Mouse (Mus musculus): Measurements from ENCODE around the gene Chn2. TPM values are rescaled to one million over a fixed set of nuclear protein-coding genes. Genes with fewer than 3 reads are reported as not detected.

The Chn2 gene
- polyA plus RNA-seq, 1 experiment: 47.0 TPM

DNA sequence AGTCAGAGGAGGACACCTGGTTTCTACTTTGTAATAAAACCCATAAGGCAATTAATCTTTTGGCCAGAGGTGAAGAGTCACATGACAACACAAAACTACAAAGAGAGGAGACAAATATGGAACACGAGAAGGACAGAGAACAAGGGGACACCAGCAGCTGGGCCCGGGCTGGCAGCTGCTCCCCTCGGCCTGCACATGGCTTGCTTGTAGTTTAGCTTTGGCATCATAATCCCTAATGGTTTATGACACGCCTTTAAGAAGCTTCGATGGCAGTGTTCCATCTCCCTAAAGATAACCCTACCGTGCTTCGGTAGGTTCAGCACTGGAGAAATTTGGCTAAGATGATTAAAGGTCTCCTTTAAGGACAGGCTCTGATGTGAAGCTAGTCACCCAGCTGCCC lies 225.2 kb downstream of the Chn2 start:
- DNase-seq (ENCODE audit: extremely low spot score in 1 of 2, low spot score in 1 of 2): no peak

DNA sequence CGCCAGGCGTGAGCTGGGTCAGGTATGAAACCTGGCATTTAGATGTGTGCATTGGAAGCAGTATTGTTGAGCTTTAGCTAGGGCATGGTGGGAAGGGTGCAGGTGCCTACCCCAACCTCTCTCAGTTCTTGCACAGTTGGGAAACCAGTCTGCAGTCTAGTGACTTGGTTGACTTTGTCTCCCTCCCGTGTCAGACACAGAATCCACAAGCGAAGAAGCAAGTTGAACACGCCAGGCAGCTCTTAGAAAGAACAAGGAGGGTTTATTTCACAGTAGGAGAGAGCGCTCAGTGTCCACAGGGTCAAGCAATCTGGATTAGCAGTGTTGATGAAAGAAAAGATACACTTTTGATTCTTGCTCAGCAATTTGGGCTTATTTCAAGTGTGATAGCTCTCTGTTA lies 226.0 kb downstream of the Chn2 start:
- DNase-seq (ENCODE audit: extremely low spot score in 1 of 2, low spot score in 1 of 2): no peak

DNA sequence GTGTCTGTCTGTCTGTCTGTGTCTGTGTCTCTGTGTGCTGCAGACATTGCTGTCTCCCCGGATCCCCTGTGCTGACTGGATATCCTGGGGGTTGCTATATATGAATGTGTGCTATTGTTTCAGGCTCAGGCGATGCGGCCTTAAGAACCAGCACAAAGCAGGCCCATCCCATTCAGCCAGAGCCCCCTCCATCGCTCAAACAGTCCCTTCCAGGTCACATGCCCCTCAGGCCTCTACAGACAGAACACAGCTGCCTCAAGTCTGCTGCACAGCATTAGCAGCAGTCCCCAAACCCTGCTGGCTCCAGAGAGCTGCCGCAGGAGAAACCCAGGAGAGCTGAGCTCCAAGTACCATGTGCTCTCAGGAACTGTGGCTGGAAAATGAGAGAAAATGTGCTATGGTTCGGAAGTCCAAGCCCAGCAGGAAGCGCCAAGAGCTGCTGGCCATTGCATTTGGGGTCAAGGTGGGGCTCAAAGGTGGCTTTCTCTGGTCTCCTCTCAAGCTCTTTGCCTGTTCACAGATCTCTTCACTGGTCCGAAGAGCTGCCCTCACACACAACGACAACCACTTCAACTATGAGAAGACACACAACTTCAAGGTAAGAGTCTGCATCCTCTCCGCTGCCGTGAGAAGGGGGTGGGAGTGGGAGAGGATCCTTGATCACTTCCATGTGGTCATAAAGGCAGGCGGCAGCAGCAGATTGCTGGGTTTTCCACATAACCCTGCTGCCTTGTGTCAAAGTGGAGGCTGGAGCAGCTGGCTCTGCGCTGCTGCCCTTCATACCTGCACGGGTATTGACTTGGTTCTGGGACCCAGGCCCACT lies 233.4 kb downstream of the Chn2 start:
- no peak for DNase-seq (ENCODE audit: extremely low spot score in 1 of 2, low spot score in 1 of 2)

DNA sequence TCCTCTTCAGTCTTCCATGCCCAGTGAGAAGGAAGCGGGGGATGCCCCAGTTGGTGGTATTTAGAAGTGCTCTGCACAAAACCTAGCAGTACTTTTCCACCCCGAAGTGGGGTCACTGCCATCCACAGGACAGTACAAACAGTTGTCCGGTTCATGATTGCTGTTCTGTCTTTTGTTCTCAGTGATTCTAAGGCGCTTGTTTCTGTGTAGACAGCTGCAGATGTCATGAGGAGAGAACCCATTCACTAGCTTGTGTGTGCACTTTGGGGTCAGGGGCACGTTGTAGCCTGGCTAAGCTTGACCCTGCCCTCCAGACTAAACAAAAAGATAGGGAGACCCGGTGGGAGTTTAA lies 234.0 kb downstream of the Chn2 start:
- no peak for DNase-seq (ENCODE audit: extremely low spot score in 1 of 2, low spot score in 1 of 2)

DNA sequence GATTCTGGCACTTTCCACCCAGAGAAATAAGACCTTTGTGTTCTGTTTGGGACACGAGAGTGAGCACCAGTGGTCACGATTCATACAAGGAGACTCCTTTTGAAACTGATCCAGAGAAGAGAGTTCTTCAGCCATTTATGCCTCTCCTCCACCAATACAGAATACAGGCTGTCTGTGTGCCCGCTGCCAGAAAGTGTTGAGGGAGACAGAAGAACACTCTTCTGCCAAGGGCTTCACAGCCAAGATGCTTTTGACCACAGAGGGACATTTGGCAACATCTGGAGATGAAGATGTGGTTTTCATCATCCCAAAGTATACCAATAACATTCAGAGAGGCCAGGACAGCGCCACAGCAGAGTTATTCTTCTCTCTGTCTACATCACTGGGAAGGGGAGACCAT lies 237.9 kb downstream of the Chn2 start:
- no peak for DNase-seq (ENCODE audit: extremely low spot score in 1 of 2, low spot score in 1 of 2)

DNA sequence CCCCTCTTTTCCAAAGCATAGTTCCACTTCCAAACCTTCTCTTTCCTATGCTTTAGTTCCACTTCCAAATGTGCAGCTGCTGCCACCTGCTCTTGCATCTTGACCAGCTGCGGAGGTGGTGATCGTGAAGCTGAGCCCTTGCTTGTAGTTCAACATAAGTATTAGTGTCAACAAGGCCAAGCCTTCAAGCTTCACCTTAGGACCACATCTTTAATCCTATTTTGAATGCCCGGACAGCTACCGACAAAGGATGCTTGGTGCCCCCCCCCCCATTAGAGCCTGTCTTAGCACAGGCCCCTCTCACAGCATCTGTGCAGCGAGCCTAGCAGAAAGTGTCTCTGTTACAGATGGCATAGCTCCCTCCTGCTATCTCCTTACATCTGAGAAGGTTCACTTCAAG lies 238.5 kb downstream of the Chn2 start:
- DNase-seq (ENCODE audit: extremely low spot score in 1 of 2, low spot score in 1 of 2): no peak

DNA sequence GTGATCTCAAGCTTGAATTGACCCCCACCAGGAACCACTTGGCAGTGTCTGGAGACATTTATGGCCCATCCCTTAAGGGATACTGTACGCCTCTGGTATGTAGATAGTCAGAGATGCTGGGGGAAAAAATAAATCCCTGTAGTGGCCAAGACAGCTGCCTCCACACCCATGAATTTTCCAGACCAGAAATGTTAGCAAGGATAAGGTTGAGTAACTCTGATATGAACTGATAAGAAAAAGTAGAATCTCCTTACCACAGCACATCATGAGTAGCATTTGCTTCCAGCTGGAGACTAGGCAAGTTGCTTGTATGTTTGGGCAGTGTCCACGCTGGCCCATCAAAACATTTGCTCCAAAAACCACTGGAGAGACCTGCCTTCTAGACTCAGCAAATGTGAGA lies 239.3 kb downstream of the Chn2 start:
- DNase-seq (ENCODE audit: extremely low spot score in 1 of 2, low spot score in 1 of 2): no peak

DNA sequence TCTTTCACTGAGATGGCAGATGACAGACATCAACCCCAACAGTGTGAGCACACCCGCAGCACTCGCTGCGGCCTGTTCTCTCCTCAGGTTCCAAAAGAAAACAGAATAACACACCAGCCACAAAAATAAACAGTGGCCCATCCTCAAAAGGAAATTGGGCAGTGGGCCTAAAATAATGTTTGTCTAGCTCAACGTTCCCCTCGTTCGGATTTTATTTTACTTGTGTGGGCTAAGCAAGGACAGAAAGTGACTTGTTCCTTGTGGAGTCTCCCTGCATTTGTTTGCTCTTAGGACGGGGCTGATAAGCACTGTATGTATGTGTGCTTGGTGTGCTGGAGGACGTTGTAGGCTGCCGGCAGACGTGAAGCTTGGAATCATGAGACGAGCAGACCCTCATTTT lies 240.0 kb downstream of the Chn2 start:
- no peak for DNase-seq (ENCODE audit: extremely low spot score in 1 of 2, low spot score in 1 of 2)

DNA sequence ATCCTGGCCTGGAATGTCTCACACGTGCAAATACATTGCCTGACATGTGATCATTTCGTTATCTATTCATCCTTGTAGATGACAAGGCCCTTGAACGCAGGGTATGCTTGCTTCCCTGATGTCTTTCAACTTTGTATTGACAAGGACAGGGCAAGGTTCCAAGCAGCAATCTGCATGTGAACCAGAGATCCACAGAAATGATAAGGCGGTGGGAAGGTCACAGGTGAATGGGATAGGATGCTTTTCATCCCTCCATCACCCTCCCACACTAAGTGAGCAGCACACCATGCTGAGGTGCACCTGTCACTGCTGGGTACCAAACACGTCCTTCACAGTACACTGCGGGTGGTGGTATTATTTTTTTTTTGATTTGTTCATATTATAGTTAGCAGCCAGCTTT lies 240.9 kb downstream of the Chn2 start:
- DNase-seq (ENCODE audit: extremely low spot score in 1 of 2, low spot score in 1 of 2): no peak

DNA sequence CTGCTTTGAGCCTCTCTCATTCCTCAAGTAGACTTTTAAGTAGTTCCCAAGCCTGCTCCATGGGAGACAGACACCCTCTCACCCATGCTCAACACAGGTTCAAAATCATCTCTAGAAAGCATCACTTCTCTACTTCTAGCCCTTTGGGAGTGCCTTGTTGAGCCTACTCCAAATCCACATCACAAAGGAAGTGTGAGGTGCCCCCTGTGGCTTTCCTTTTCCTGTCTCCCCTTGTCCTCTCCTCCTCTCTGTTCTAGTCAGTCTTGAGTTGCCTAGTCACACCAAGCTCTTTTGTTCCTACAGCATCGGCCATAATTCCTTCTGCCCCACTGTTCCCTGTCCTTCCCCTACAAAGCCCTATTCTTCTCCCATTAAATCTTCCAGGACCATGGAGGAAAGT lies 243.9 kb downstream of the Chn2 start:
- no peak for DNase-seq (ENCODE audit: extremely low spot score in 1 of 2, low spot score in 1 of 2)

DNA sequence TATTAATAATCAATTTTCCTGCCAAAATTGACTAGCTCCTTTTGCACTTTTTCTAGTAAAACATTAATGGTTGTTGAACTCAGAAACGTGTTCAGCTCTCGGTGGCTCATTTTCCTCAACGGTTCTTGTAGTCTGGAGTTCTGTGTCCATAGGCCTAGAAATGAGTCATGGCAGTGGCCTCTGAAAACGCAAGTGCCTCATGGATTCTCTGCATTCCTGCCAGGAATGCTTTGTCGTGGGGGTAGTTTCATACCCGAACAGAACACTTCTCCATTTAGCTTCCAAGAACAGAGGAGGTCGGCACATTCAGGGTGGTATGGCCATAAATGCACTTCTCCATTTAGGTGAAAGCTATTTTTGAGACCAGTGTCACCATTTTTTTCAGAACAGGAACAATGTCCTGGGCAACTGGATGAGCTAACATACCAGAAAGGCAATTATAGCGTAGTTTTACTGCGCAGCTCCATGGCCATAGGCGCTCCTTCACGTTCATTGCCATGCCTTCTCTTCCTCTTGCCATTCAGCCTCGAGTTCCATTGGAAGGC lies 244.9 kb downstream of the Chn2 start:
- no peak for DNase-seq (ENCODE audit: extremely low spot score in 1 of 2, low spot score in 1 of 2)

DNA sequence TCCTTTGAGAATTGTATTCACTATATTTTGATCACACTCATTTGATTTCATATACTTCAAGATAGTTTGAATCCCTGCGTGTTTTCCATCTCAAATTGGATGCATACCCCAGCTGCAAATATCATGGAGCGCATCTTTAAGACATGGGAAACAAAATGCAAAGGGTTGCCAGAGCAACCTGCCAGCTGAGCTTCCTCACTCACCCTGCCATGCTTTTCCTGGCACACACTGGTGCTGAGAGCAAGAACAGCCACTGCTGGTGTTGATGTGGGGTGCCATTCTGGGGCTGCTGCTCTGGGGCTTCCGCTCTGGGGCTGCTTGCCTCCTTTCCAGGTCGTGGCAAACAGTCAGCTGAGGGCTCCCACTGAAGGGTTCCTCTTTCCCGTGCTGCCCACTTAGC lies 247.5 kb downstream of the Chn2 start:
- DNase-seq (ENCODE audit: extremely low spot score in 1 of 2, low spot score in 1 of 2): peak in 1 of 2 experiments; percentile 28

DNA sequence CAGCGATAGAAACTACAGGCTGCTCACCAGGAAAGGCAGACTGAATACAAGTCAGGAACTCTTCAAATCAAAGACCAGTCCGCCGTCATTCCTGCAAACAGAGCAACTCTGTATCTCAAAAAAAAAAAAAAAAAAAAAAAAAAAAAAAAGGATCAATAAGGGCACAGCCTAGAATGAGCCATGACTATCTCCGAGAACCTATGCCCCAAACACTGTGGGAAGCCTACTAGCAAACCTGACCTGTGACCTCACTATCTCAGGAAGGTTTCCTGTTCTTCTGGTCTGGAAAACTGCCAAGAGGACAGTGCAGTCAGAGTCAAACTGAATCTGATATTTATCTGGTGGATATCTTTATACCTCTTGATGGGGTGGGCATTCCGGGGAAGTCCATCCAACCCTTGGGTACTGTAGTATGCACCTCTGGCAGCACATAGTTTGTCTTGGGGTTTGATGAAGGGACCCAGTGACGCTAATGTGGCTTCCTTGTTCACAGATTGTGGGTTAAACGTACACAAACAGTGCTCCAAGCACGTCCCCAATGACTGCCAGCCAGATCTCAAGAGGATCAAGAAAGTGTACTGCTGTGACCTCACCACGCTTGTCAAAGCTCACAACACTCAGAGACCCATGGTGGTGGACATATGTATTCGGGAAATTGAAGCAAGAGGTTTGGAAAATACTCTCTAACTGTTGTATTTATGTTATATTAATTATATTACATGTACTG lies 250.6 kb downstream of the Chn2 start:
- no peak for DNase-seq (ENCODE audit: extremely low spot score in 1 of 2, low spot score in 1 of 2)

DNA sequence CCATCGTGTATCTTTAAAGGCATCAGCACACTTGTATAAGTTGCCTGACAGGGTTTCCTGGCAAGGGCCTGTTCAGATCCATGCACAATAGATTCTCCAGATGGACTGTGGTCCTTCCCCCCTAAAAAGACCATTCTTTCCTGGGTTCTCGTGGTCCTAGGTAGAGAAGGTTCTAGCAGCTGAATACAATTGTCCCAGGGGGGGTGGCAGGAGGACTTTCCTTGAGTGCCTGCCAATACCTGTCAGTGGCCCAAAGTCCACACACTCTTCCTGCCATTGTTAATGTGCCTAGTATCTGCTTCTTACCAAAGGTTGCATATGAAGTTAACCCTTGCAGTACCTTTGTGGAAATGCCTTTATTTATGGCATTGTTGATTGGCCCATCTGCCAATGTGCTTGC lies 257.9 kb downstream of the Chn2 start:
- no peak for DNase-seq (ENCODE audit: extremely low spot score in 1 of 2, low spot score in 1 of 2)

DNA sequence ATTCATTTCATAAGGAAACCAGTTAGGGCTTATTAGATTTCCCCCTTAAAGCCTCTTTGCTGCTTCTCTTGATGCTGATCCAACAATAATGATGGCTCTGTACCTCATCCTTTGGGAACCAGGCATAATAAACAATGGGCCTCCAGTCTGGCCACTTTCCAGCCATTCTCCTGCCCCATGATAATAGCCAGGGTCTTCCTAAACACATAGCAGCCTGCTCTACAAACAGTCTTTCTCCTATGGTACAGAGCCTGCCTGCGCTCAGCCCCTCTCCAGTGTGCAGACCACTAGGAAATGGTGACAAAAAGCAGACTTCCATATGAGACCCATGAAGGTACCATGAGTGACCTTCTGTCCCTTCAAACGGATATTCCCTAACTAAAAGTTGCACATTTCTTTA lies 260.1 kb downstream of the Chn2 start:
- no peak for DNase-seq (ENCODE audit: extremely low spot score in 1 of 2, low spot score in 1 of 2)

DNA sequence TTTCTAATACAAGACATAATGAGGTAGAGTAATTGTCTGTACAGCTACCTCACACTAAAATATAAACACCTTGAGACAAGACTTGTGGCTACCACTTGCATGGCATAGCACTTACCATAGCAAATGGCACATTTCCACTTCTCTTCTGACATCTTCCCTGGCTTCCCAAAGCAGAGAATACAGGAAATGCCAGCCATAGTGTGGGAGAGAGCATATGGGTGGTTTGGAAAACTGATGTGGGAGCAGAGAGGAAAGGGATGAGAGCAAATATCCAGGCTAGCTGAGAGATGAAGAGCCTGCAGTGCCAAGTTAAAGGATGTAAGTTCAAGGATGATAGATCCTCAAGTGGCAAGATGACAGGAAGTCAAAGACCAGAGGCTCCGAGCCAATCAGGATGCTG lies 266.4 kb downstream of the Chn2 start:
- peak in 1 of 2 experiments; percentile 35 for DNase-seq (ENCODE audit: extremely low spot score in 1 of 2, low spot score in 1 of 2)

DNA sequence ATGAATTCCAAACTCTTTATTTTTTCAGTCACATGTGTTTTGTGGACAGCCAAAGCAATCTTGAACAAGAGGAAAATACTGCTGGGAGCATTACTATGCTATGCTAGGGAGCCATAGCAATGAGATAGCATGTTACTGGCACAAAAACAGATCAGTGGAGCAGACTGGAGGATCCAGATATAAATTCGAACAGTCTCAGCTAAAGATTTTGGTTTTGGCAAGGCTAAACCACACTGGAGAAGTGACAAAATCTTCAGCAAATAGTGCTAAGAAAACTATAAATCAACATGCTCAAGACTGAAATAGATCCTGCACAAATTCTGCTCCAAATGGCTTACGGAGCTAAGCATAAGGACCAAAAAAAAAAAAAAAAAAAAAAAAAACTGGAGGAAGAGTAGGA lies 273.7 kb downstream of the Chn2 start:
- peak; percentile 20 to 58 for DNase-seq (ENCODE audit: extremely low spot score in 1 of 2, low spot score in 1 of 2)

DNA sequence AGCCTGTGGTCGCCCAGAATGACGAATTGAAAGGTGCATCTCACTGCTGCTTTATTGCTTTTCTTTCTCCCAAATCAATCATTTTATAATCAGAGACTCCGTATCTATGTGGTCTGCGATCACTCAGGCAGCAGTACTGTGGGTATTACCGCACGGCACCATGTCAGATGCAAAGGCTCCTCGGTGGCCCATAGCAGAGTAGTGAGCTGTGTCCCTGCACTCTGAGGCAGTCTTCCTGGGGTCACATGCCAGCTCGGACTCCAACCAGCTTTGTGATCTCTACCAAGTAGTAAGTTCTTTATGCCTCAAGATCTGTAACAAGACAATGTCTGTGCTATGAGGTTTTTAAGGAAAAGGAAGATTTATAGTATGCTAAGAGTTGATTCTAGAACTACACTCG lies 279.3 kb downstream of the Chn2 start:
- no peak for DNase-seq (ENCODE audit: extremely low spot score in 1 of 2, low spot score in 1 of 2)

DNA sequence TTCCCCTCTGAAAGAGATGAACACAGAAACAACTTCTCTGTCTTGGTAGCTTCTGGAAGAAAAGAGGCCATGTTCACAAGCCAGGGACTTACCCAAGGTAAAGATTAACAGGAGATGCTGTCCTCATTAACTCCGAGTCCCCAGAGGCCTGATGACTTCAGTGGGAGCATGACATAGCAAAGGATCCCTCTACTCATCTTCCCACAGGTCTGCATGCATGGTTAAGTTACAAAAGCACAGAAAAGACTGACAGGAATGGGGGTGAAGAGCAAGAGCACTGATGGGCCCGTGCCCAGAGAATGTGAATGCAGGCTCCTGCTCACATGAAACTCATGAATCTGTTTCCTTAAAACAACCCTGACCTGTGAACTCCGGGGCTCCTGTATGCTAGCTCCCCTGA lies 279.8 kb downstream of the Chn2 start:
- no peak for DNase-seq (ENCODE audit: extremely low spot score in 1 of 2, low spot score in 1 of 2)

DNA sequence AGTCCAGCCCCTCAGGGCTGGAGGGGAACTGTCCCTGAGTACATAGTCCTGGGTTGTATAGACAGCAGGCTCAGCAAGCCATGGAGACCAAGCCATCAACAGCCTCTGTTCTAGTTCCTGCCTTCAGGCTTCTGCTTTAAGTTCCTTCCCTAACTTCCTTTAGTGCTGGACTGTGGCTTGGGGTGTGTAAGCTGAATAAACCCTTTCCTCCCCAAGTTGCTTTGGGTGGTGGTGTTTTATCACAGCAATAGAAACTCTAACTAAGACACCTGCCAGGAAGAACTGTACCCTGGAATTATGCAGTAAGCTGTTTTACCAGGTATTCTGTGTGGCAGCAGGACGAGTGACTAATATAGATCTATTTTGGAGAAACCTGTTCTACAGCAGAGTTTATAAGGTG lies 280.9 kb downstream of the Chn2 start:
- DNase-seq (ENCODE audit: extremely low spot score in 1 of 2, low spot score in 1 of 2): no peak

DNA sequence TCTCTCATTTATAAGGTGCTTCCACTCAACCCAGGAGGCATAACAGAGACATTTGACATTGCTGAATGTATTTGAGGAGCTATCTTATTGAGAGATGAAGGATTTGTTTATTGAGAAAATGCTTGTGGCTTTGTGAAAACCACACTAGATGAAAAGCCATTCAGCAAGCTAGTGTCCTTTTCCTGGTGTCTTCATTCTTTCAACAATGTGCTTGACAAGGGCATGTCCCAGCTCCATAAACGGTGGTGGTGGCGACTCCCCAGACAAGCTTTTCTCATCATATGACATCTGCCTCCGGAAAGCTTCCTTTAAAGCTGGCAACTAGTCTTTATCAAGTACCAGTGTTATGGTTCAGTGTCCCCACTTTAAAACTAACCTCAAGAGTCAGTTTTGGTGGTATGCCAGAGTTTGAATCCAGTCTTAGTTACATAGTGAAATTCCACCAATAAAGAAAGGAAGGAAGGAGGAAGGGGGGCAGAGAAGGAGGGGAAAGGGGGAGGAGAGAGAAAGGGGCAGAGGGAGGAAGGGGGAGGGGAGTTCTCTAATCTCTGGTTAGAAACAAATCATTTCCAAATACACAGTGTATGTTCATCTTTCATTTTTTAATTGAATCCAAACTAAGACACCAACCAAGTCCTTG lies 286.0 kb downstream of the Chn2 start, which contains the start of gene Prr15:
TSS of gene Prr15 (plus strand) at position 590 of the 640 bp plus-strand sequence.
- DNase-seq (ENCODE audit: extremely low spot score in 1 of 2, low spot score in 1 of 2): no peak
